Mouse (Mus musculus) ES-E14 (cell line): ENCODE measurements at regions not wholly inside any gene's neighbourhood (a gene's known extent, or its start where the extent isn't known, plus 50 kb on each side); places are given as distances from the start of the nearest gene placed in this dataset.
"Not testable (repeated sequence)": the region's sequence is repeated elsewhere in the genome, so short reads cannot be mapped to it uniquely, and the experiment has no call there.

Source experiments
- DNase-seq: peaks from one replicate; pipeline ENCODE4 v3.0.0-alpha.2; 2013; ENCODE audit warnings: low read depth, low spot score
- H3K27ac ChIP-seq: 2 replicates; pipeline ENCODE4 v1.5.1; 2012; ENCODE audit warnings: low read depth, mild to moderate bottlenecking, low read length, moderate library complexity, mixed read lengths; ENCODE audit not compliant: poor library complexity, insufficient read depth, severe bottlenecking
- H3K36me3 ChIP-seq: 2 replicates; pipeline ENCODE4 v1.6.1; 2012; ENCODE audit warnings: mild to moderate bottlenecking, low read length, moderate library complexity, mixed read lengths; ENCODE audit not compliant: control insufficient read depth, poor library complexity, insufficient read depth, severe bottlenecking
- H3K4me1 ChIP-seq, 2 experiments: fragments of 150-350 bp in 1 of 2; sonication (generic) in 1 of 2; 2 replicates each; pipeline ENCODE4 v1.6.1; 2012; ENCODE audit warnings: low read length in 2 of 2, mild to moderate bottlenecking in 1 of 2, mixed read lengths in 1 of 2; ENCODE audit not compliant: control insufficient read depth in 2 of 2, insufficient read depth in 2 of 2, poor library complexity in 1 of 2
- H3K4me3 ChIP-seq, 2 experiments: fragments of 150-350 bp in 1 of 2; sonication (generic) in 1 of 2; 2 replicates each; pipeline ENCODE4 v1.5.1; 2012; ENCODE audit warnings: low read length in 2 of 2, low read depth in 1 of 2, mild to moderate bottlenecking in 1 of 2, mixed read lengths in 1 of 2; ENCODE audit not compliant: insufficient read depth in 1 of 2, poor library complexity in 1 of 2, severe bottlenecking in 1 of 2
- H3K9ac ChIP-seq: 2 replicates; pipeline ENCODE4 v1.6.1; 2012; ENCODE audit warnings: low read depth, mild to moderate bottlenecking, low read length, mixed read lengths; ENCODE audit not compliant: poor library complexity, insufficient read depth, severe bottlenecking
- H3K9me3 ChIP-seq: fragments of 150-350 bp; sonication (generic); 2 replicates; pipeline ENCODE4 v1.6.1; 2012; ENCODE audit warnings: low read depth, mild to moderate bottlenecking, low read length; ENCODE audit not compliant: control insufficient read depth, insufficient read depth
- CHD2 ChIP-seq: IDR thresholded peaks from 2 replicates; pipeline ENCODE4 v1.6.1; 2014; ENCODE audit warnings: mild to moderate bottlenecking, low read depth, low read length, inconsistent platforms
- HCFC1 ChIP-seq: IDR thresholded peaks from 2 replicates; pipeline ENCODE4 v1.6.1; 2012; ENCODE audit warnings: low read length, inconsistent platforms, borderline replicate concordance; ENCODE audit not compliant: insufficient read depth
- MAFK ChIP-seq: IDR thresholded peaks from 2 replicates; pipeline ENCODE4 v1.6.1; 2014; ENCODE audit warnings: mild to moderate bottlenecking, low read depth, low read length, inconsistent platforms; ENCODE audit not compliant: insufficient read depth
- ZC3H11A ChIP-seq: IDR thresholded peaks from 2 replicates; pipeline ENCODE4 v1.6.1; 2012; ENCODE audit warnings: low read depth, mild to moderate bottlenecking, inconsistent platforms, low read length, borderline replicate concordance
- ZNF384 ChIP-seq: IDR thresholded peaks from 2 replicates; pipeline ENCODE4 v1.6.1; 2012; ENCODE audit warnings: low read depth, low read length, inconsistent platforms
- in situ Hi-C, 2 experiments: fragments of 600-800 bp; cut with MboI; formaldehyde crosslinking; loops; one replicate each; pipeline ENCODE4 v1.15.1; 2025; ENCODE audit warnings: low sequenced_read_pairs in 2 of 2, inconsistent platforms in 1 of 2; ENCODE audit not compliant: unreplicated experiment in 2 of 2

GRCm38 (mm10) chr2:85280580-85280979 lies 58.5 kb downstream of the Olfr987 start:
- TF ChIP-seq ZC3H11A = no peak
- no peak for TF ChIP-seq MAFK
- no peak for TF ChIP-seq HCFC1
- TF ChIP-seq ZNF384 = no peak
- TF ChIP-seq CHD2 = no peak
- in situ Hi-C loops = no loop called here
- no peaks in the 10 kb centered on the region for H3K9me3 ChIP-seq
- no peaks in the 10 kb centered on the region for H3K4me1 ChIP-seq
- H3K27ac ChIP-seq = no peak overlapping the region
- no peaks in the 10 kb centered on the region for H3K36me3 ChIP-seq
- no peak for DNase-seq
- no peak overlapping the region for H3K4me3 ChIP-seq
- no peak overlapping the region for H3K9ac ChIP-seq

GRCm38 (mm10) chr2:85278128-85278527 lies 61.0 kb downstream of the Olfr987 start:
- TF ChIP-seq ZNF384 (no peak), CHD2 (no peak), ZC3H11A (no peak), MAFK (no peak), HCFC1 (no peak)
- in situ Hi-C loops = no loop called here
- Histone ChIP-seq H3K36me3 (no peaks in the 10 kb centered on the region), H3K9me3 (no peaks in the 10 kb centered on the region), H3K27ac (no peak overlapping the region), H3K4me3 (no peak overlapping the region), H3K9ac (no peak overlapping the region), H3K4me1 (no peaks in the 10 kb centered on the region)
- DNase-seq = no peak

GRCm38 (mm10) chr2:85277433-85277832 lies 61.7 kb downstream of the Olfr987 start:
- H3K4me1 ChIP-seq = no peaks in the 10 kb centered on the region
- no peak overlapping the region for H3K9ac ChIP-seq
- no peak for TF ChIP-seq HCFC1
- TF ChIP-seq ZC3H11A = no peak
- H3K4me3 ChIP-seq = no peak overlapping the region
- in situ Hi-C loops = no loop called here
- no peaks in the 10 kb centered on the region for H3K36me3 ChIP-seq
- no peak for DNase-seq
- no peak overlapping the region for H3K27ac ChIP-seq
- H3K9me3 ChIP-seq = no peaks in the 10 kb centered on the region

GRCm38 (mm10) chr2:85266813-85267212 lies 69.8 kb upstream of the Lrrc55 start:
- DNase-seq, H3K36me3 ChIP-seq, H3K9ac ChIP-seq, H3K27ac ChIP-seq, H3K4me1 ChIP-seq, H3K9me3 ChIP-seq, in situ Hi-C loops: not testable (repeated sequence)
- 0 out of 4 replicates have a peak overlapping the region, but pooled peaks of 1 of the 2 experiments have one; percentile 1 for H3K4me3 ChIP-seq

- Histone ChIP-seq H3K9ac (no peak overlapping the region), H3K4me1 (peaks cover 0 to 1% of the 10 kb centered on the region in 2 experiments; a peak in 1 of 4 replicates), H3K9me3 (no peaks in the 10 kb centered on the region), H3K27ac (no peak overlapping the region), H3K4me3 (no peak overlapping the region), H3K36me3 (no peaks in the 10 kb centered on the region)
- no peak for DNase-seq
- in situ Hi-C loops = no loop called here
- no peak for TF ChIP-seq ZC3H11A
- TF ChIP-seq MAFK = no peak
- TF ChIP-seq HCFC1 = no peak
- TF ChIP-seq CHD2 = no peak
- TF ChIP-seq ZNF384 = no peak
These were observed 68.7 kb upstream of the Lrrc55 start for GRCm38 (mm10) chr2:85265667-85266066.
